Mouse (Mus musculus) bone marrow macrophage, adult 2 months (primary cell): ENCODE data around the gene Osbp2. TPM values are rescaled to one million over a fixed set of nuclear protein-coding genes. Genes with fewer than 3 reads are reported as not detected.

Experiments
- H3K27ac ChIP-seq: 2 replicates; pipeline ENCODE4 v1.5.1; 2012; ENCODE audit warnings: low read depth, low read length; ENCODE audit not compliant: insufficient read depth
- H3K4me1 ChIP-seq: 2 replicates; pipeline ENCODE4 v1.6.1; 2012; ENCODE audit warnings: low read length; ENCODE audit not compliant: control insufficient read depth, insufficient read depth
- H3K4me3 ChIP-seq: 2 replicates; pipeline ENCODE4 v1.5.1; 2012; ENCODE audit warnings: mild to moderate bottlenecking, low read length, moderate library complexity; ENCODE audit not compliant: insufficient read depth
- CTCF ChIP-seq: IDR thresholded peaks from 2 replicates; pipeline ENCODE4 v1.5.1; 2012; ENCODE audit warnings: low read depth, mild to moderate bottlenecking, low read length, moderate library complexity
- POLR2A ChIP-seq: IDR thresholded peaks from 2 replicates; pipeline ENCODE4 v1.6.1; 2012; ENCODE audit warnings: mild to moderate bottlenecking, low read depth, low read length, borderline replicate concordance
- polyA plus RNA-seq: library from polyadenylated mRNA; stranded (reverse); fragments of >200 nt; gene quantifications from 2 replicates; pipeline ENCODE4 v1.2.4, GENCODE M21; 2012; ENCODE audit not compliant: missing spikeins, insufficient read depth, insufficient read length

Osbp2 gene
- polyA plus RNA-seq, 1 experiment: 0.87 TPM

GRCm38 (mm10) chr11:3764352-3764751 is 99.4 kb downstream of the Osbp2 start:
- H3K27ac ChIP-seq: no peak overlapping the region
- no peak for TF ChIP-seq POLR2A
- TF ChIP-seq CTCF: no peak
- no peaks in the 10 kb centered on the region for H3K4me1 ChIP-seq
- no peak overlapping the region for H3K4me3 ChIP-seq

GRCm38 (mm10) chr11:3761775-3762501 is 101.8 kb downstream of the Osbp2 start:
- Histone ChIP-seq H3K27ac (no peak overlapping the region), H3K4me1 (no peaks in the 10 kb centered on the region), H3K4me3 (peak overlapping the region; percentile 34)
- TF ChIP-seq POLR2A: no peak
- TF ChIP-seq CTCF: no peak

GRCm38 (mm10) chr11:3761339-3761738 is 102.4 kb downstream of the Osbp2 start:
- H3K4me3 ChIP-seq: peak overlapping the region; percentile 34
- no peak overlapping the region for H3K27ac ChIP-seq
- TF ChIP-seq CTCF: no peak
- TF ChIP-seq POLR2A: no peak
- no peaks in the 10 kb centered on the region for H3K4me1 ChIP-seq

- Histone ChIP-seq H3K4me1 (peaks cover 6% of the 10 kb centered on the region), H3K4me3 (no peak overlapping the region), H3K27ac (no peak overlapping the region)
- no peak for TF ChIP-seq POLR2A
- TF ChIP-seq CTCF: no peak
These were observed 104.3 kb downstream of the Osbp2 start for GRCm38 (mm10) chr11:3759433-3759832.

- no peak overlapping the region for H3K4me3 ChIP-seq
- peaks cover 9% of the 10 kb centered on the region for H3K4me1 ChIP-seq
- no peak overlapping the region for H3K27ac ChIP-seq
- TF ChIP-seq POLR2A (no peak), CTCF (no peak)
These were observed 108.4 kb downstream of the Osbp2 start for GRCm38 (mm10) chr11:3755341-3755740.

- TF ChIP-seq CTCF (no peak), POLR2A (no peak)
- Histone ChIP-seq H3K4me3 (no peak overlapping the region), H3K27ac (no peak overlapping the region), H3K4me1 (peaks cover 9% of the 10 kb centered on the region)
These were observed 109.0 kb downstream of the Osbp2 start for GRCm38 (mm10) chr11:3754685-3755084.

GRCm38 (mm10) chr11:3753897-3754296 is 109.8 kb downstream of the Osbp2 start:
- no peak overlapping the region for H3K27ac ChIP-seq
- no peak overlapping the region for H3K4me3 ChIP-seq
- peaks cover 9% of the 10 kb centered on the region for H3K4me1 ChIP-seq
- no peak for TF ChIP-seq CTCF
- TF ChIP-seq POLR2A: no peak

- no peak for TF ChIP-seq CTCF
- no peak for TF ChIP-seq POLR2A
- H3K4me3 ChIP-seq: no peak overlapping the region
These were observed 110.9 kb downstream of the Osbp2 start for GRCm38 (mm10) chr11:3752766-3753165.

GRCm38 (mm10) chr11:3749831-3750230 is 113.9 kb downstream of the Osbp2 start:
- TF ChIP-seq CTCF (no peak), POLR2A (no peak)
- Histone ChIP-seq H3K4me3 (no peak overlapping the region), H3K4me1 (peaks cover 8% of the 10 kb centered on the region), H3K27ac (no peak overlapping the region)

More at GRCm38 (mm10) chr11:3752766-3753165, 110.9 kb downstream of the Osbp2 start:
- H3K4me1 ChIP-seq: peaks cover 9% of the 10 kb centered on the region
- H3K27ac ChIP-seq: no peak overlapping the region

GRCm38 (mm10) chr11:3742449-3742848 is 121.3 kb downstream of the Osbp2 start:
- H3K4me3 ChIP-seq: no peak overlapping the region
- no peak overlapping the region for H3K27ac ChIP-seq
- H3K4me1 ChIP-seq: peaks cover 5% of the 10 kb centered on the region
- TF ChIP-seq CTCF (no peak), POLR2A (no peak)
